Mouse (Mus musculus) heart, postnatal 0 days (tissue): Measurements from ENCODE around the gene Nrxn3.

Source experiments
- CTCF ChIP-seq: IDR thresholded peaks from 2 replicates; pipeline ENCODE4 v1.5.1; 2016; ENCODE audit warnings: antibody characterized with exemption, control low read depth, low read depth
- EP300 ChIP-seq: IDR thresholded peaks from 2 replicates; pipeline ENCODE4 v1.6.1; 2016; ENCODE audit warnings: antibody characterized with exemption, low read depth

DNA sequence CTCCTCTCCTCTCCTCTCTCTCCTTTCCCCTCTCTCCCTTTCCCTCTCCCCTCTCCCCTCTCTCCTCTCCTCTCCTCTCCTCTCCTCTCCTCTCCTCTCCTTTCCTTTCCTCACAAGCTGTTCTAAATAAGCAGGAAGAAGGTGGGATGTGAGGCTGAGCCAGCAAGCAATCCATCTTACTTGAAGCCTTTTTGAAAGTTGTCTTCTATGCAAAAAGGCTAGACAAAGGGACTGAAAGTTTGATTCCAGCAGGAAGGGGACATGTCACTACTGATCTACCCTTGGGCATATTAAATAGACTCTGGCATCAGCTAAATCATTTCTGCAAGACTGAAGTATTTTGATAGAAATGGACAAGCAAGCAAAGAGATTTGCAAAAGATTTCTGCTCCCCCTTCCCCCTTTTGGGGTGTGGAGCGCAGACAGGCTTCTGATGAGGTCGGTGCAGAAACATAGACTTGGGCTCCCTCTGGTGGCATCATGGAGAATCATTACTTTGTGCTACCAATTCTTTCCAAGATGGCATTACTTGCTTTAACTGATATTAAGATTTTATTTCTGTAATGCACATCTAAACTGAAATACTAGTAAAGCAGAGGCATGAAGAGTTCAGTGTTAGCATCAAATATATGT is 728.1 kb downstream of the Nrxn3 start:
- peak; percentile 68 for TF ChIP-seq CTCF
- no peak for TF ChIP-seq EP300
